Mouse (Mus musculus) B cell, adult (primary cell): Measurements from ENCODE around the gene E2f1. TPM values are rescaled to one million over a fixed set of nuclear protein-coding genes. Genes with fewer than 3 reads are reported as not detected.

ENCODE experiments used
- total RNA-seq: library from RNA; stranded (reverse); gene quantifications from 4 replicates; pipeline ENCODE4 v1.2.4, GENCODE M21; 2023; ENCODE audit not compliant: inconsistent age

The E2f1 gene
- 5.1 to 6.9 TPM (median 6.4 TPM) in 4 replicates for total RNA-seq

DNA sequence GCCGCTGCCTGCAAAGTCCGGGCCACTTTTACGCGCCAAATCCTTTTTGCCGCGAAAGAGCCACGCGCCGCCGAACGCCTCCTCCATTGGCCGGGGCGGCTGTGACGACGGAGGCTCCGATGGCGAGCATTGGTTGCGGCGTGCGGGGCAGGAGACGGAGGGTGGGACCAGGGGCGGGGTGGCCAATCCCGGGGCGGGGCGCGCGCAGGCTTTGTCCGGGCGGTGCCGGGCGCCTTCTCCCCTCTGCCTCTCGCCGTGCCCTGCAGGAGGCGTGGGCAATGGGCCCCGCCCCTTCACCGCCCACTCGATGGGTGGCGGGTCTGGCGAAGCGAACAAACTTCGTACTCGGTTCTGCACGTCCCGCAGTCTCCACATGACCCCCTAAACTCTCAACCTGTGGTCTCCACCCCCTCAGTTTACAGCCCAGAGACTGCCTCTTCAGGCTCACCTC, at the start of gene E2f1:
TSS of gene E2f1 (minus strand) at position 57 of the 451 bp plus-strand sequence.

DNA sequence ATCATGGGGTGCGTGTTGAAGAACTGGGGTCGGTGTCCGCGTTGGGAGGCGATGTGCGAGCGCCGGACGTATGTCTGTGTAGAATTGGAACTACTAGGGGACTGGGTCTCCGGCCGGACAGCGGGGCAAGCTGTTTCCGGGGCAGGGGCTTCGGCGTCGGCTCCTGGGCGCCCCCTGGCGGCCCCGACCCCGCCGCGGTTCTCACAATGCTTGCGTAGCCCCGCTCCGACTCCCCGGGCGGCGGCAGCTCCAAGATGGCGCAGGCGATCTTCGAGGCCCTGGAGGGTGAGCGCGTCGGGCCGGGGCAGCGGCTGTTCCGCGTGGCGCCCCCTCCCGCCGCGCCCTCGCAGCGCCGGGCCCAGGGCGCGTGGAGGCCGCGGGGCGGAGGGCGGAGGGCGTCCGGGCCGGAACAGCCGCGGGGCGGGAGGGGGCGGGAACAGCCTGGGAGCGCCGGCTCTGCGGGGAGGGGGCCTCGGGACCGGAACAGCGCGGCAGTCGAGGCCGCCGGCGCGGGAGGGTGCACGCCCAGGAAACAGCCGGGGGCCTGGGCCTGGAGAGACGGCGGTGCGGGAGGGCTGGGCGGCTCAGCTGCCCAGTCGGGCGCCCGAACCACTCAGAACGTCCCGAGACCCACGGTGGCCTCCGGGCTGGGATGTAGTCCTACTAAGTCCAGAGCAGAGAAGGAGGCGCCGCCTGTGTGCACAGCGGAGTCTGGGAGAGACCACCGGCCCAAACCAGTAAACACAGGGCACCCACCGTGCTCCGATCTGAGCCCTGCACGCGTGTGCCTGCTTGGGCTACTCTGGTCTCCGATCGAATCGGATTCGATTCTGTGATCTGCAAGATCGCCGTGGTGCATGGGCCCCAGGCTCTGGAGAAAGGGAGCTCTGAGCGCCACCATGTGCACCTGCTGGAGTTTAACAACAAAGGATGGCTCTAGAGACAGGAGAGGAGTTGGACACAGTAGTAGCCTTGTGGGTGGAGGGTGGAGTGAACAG, 43.7 kb upstream of the E2f1 start, which contains the start of the genes Zfp341 and 4930519P11Rik:
TSS of gene Zfp341 (plus strand) at position 180 of the 998 bp plus-strand sequence.
TSS of gene 4930519P11Rik (minus strand) at position 320 of the 998 bp plus-strand sequence.

DNA sequence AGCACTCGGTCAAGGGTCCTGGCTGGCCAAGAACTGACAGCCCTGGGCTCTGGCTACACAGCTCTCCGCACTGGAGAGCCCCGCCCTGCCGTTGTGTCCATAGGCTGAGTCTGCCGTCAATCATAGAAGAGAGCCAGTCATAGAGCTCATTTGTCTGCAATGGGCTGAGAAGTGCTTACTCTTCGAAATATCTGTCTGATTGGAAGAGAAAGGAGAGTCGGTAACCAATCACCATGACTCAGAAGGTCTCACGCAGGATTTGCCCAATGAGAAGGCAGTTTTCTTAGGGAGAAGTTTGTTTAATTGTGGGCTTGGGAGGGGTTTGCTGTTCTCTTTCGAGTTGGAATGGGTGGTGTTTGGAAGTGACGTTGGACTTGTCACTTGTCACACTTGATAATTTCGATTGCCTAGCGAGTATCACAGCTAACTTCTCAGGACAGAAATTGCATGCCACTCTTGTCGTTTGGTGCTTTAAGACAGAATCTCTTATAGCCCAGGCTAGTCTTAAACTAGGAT, 34.0 kb upstream of the E2f1 start, which contains the start of gene Pxmp4:
TSS of gene Pxmp4 (minus strand) at position 71 of the 516 bp plus-strand sequence.

DNA sequence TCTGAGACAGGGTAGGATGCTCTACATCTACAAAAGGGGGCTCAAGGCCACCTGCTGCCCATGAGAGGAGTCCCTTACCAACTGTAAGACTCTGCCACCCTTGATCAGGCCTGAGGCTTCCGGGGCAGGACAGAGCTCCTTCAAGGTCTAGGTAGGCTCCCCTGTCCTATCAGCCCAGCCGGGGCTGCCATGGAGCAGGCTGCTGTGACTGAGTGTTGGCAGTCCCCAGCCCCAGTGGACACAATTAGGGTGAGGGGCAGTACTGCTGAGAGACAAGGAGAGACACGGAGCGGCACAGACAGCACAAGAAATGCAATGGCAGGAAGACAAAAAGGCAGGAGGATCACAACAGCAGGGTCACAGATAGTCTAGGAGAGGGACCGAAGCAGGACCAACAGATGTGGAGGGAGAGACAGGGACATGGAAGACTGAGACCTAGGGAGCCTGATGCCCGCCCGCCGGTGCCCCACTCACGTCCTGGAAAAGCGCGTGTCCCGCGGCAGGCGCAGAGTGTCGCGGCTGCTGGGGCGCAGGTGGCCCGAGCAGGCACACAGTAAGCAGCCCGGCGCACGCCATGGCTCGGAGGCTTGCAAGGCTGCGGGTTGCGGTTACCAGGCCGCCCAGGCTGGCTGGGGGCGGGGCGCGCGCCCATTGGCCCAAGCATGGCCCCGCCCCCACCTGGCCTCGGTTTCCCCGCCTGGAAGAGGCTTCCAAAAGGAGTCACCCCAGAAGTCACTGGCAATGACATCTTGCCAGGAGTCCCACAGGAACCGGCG, 11.2 kb downstream of the E2f1 start, which contains the start of gene Necab3:
TSS of gene Necab3 (minus strand) at position 627 of the 776 bp plus-strand sequence.

DNA sequence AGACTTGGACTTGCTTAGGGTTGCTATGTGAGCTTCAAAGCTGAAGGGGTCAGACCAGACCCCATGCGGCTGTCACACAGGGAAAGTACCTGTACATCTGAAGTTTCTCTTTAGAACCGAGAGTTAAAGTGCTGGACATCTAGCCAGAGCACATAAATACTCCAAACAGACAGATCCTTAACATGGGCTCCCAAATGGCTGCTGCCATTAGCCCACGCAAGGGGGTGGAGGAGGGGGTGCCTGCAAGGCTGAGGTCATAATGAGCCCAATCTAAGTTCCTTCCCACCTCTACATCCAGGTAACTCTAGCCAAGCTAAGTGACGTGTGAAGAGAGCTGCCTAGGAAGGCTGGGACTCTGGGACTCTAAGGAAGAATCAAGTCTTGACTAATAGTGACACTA, 18.2 kb downstream of the E2f1 start, which contains the start of gene Actl10:
TSS of gene Actl10 (plus strand) at position 301 of the 400 bp plus-strand sequence.

DNA sequence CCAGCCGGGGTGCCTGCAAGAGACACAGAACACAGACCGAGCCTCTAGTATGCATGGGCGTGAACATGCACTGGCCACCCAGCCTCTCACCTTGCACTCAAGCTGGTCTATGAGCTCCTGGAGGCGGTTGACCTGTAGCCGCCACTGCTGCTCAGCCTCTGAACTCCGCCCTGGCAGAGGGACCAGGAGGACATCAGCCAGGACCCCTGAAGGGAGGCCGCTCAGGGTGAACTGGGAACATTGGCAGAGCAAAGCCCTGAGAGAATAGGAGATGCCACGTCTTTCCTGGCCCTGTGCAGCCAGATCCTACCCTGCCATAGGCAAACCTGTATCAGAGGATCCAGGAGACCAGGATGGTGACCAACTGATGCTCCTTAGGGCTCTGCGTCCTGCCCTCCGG, 23.0 kb downstream of the E2f1 start, which contains the start of gene 1700003F12Rik:
TSS of gene 1700003F12Rik (plus strand) at position 375 of the 400 bp plus-strand sequence.

Other genes starting within 250 kb of the E2f1 start
- gene Cdk5rap1, start 196.9 kb downstream of the E2f1 start, total RNA-seq, result 11.2 to 15.6 TPM (median 12.6 TPM) in 4 replicates
- 0.39 TPM in 1 of 4 replicates, not detected in the others for gene Snta1, start 161.8 kb downstream of the E2f1 start, total RNA-seq
- 28.6 to 41.1 TPM (median 38.0 TPM) in 4 replicates for gene Cbfa2t2, start 133.4 kb downstream of the E2f1 start, total RNA-seq
- 0.80 to 3.1 TPM (median 2.2 TPM) in 4 replicates for gene 1700003F12Rik, start 22.8 kb downstream of the E2f1 start, total RNA-seq
- 0.45 to 1.5 TPM (median 1.0 TPM) in 4 replicates for gene Actl10, start 18.1 kb downstream of the E2f1 start, total RNA-seq
- gene Necab3, start 11.0 kb downstream of the E2f1 start, total RNA-seq, result 0.39 to 2.3 TPM (median 0.87 TPM) in 3 of 4 replicates, not detected in the other
- gene Pxmp4, start 33.8 kb upstream of the E2f1 start, total RNA-seq, result 6.9 to 9.6 TPM (median 8.2 TPM) in 4 replicates
- gene Zfp341, start 43.4 kb upstream of the E2f1 start, total RNA-seq, result 7.2 to 8.6 TPM (median 8.1 TPM) in 4 replicates
- not detected in 4 replicates for gene 4930519P11Rik, start 43.5 kb upstream of the E2f1 start, total RNA-seq
- gene Chmp4b, start 81.8 kb upstream of the E2f1 start, total RNA-seq, result 112 to 130 TPM (median 119 TPM) in 4 replicates
- gene Gm14214, start 200.1 kb upstream of the E2f1 start, total RNA-seq, result not detected in 4 replicates
- 166 to 179 TPM (median 172 TPM) in 4 replicates for gene Raly, start 221.2 kb upstream of the E2f1 start, total RNA-seq
- gene a, start 221.5 kb upstream of the E2f1 start, total RNA-seq, result not detected in 4 replicates